Mouse (Mus musculus): ENCODE measurements around the gene Cyp1b1. TPM values are rescaled to one million over a fixed set of nuclear protein-coding genes. Genes with fewer than 3 reads are reported as not detected.

The Cyp1b1 gene
- 7.5 and 8.4 TPM in 2 replicates for polyA plus RNA-seq (2011; ENCODE audit: insufficient read depth, insufficient read length, low read depth, missing spikeins)

GRCm38 (mm10) chr17:79714931-79715637 lies at the start of gene Cyp1b1:
Cyp1b1 (minus strand) TSS chr17:79715061.
- Histone ChIP-seq H3K4me1 (ENCODE audit: control insufficient read depth, insufficient read depth, low read length) (no peaks in the 10 kb centered on the region), H3K36me3 (ENCODE audit: control insufficient read depth, insufficient read depth, low read length, poor library complexity, severe bottlenecking) (no peaks in the 10 kb centered on the region), H3K9me3 (replicated peaks; ENCODE audit: control insufficient read depth, insufficient read depth, low read length, poor library complexity, severe bottlenecking) (no peaks in the 10 kb centered on the region), H3K27me3 (ENCODE audit: control insufficient read depth, insufficient read depth, low read length, poor library complexity, severe bottlenecking) (peaks cover 14% of the 10 kb centered on the region), H3K4me3 (ENCODE audit: low read depth, low read length) (peak within 1 kb of the TSS; percentile 35), H3K27ac (ENCODE audit: insufficient read depth, low read length) (no peak within 1 kb of the TSS), H3K9ac (ENCODE audit: low read depth, poor library complexity, severe bottlenecking) (no peak within 1 kb of the TSS)
- TF ChIP-seq POLR2A (IDR thresholded peaks at IDR 0.05; ENCODE audit: insufficient read depth, low read length) = no peak
- TF ChIP-seq EP300 (IDR thresholded peaks at IDR 0.05; ENCODE audit: insufficient read depth, low read depth, low read length) = no peak
- TF ChIP-seq CTCF (IDR thresholded peaks at IDR 0.05; ENCODE audit: low read depth, low read length) = no peak

DNA sequence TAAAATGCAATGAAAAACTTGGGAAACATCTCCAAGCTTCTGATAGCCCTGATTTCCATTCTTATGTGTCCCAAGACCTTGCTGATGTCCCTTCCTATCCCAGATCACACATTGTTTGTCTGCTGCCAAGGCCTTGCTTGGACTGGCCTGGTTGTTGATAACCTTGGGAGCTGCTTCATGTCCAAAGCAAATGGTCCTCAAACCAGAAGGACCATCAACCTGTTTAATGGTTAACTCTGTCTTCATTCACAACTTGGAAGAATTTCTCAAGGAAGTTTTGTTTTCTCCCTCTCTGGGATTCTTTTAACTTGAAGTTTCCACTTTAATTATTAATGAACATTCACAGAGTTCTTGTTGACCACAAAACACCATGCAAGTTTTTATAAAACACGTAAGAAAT lies 47.0 kb upstream of the Cyp1b1 start:
- TF ChIP-seq POLR2A (IDR thresholded peaks at IDR 0.05; ENCODE audit: insufficient read depth, low read length) = no peak
- TF ChIP-seq EP300 (IDR thresholded peaks at IDR 0.05; ENCODE audit: insufficient read depth, low read depth, low read length) = no peak
- no peak for TF ChIP-seq CTCF (IDR thresholded peaks at IDR 0.05; ENCODE audit: low read depth, low read length)
- Histone ChIP-seq H3K9me3 (replicated peaks; ENCODE audit: control insufficient read depth, insufficient read depth, low read length, poor library complexity, severe bottlenecking) (no peaks in the 10 kb centered on the region), H3K36me3 (ENCODE audit: control insufficient read depth, insufficient read depth, low read length, poor library complexity, severe bottlenecking) (no peaks in the 10 kb centered on the region), H3K4me3 (ENCODE audit: low read depth, low read length) (no peak overlapping the region), H3K27me3 (ENCODE audit: control insufficient read depth, insufficient read depth, low read length, poor library complexity, severe bottlenecking) (peaks cover 2% of the 10 kb centered on the region; the same call in 1 of the 2 replicates), H3K27ac (ENCODE audit: insufficient read depth, low read length) (no peak overlapping the region), H3K9ac (ENCODE audit: low read depth, poor library complexity, severe bottlenecking) (no peak overlapping the region), H3K4me1 (ENCODE audit: control insufficient read depth, insufficient read depth, low read length) (no peaks in the 10 kb centered on the region)

- no peak for TF ChIP-seq EP300 (IDR thresholded peaks at IDR 0.05; ENCODE audit: insufficient read depth, low read depth, low read length)
- TF ChIP-seq CTCF (IDR thresholded peaks at IDR 0.05; ENCODE audit: low read depth, low read length) = no peak
- no peak for TF ChIP-seq POLR2A (IDR thresholded peaks at IDR 0.05; ENCODE audit: insufficient read depth, low read length)
- Histone ChIP-seq H3K36me3 (ENCODE audit: control insufficient read depth, insufficient read depth, low read length, poor library complexity, severe bottlenecking) (no peaks in the 10 kb centered on the region), H3K9me3 (replicated peaks; ENCODE audit: control insufficient read depth, insufficient read depth, low read length, poor library complexity, severe bottlenecking) (no peaks in the 10 kb centered on the region; the same call in 1 of the 2 replicates), H3K27ac (ENCODE audit: insufficient read depth, low read length) (no peak overlapping the region), H3K4me1 (ENCODE audit: control insufficient read depth, insufficient read depth, low read length) (no peaks in the 10 kb centered on the region), H3K9ac (ENCODE audit: low read depth, poor library complexity, severe bottlenecking) (no peak overlapping the region), H3K4me3 (ENCODE audit: low read depth, low read length) (no peak overlapping the region), H3K27me3 (ENCODE audit: control insufficient read depth, insufficient read depth, low read length, poor library complexity, severe bottlenecking) (no peaks in the 10 kb centered on the region)
Measured at GRCm38 (mm10) chr17:79753831-79754230, 39.0 kb upstream of the Cyp1b1 start.

DNA sequence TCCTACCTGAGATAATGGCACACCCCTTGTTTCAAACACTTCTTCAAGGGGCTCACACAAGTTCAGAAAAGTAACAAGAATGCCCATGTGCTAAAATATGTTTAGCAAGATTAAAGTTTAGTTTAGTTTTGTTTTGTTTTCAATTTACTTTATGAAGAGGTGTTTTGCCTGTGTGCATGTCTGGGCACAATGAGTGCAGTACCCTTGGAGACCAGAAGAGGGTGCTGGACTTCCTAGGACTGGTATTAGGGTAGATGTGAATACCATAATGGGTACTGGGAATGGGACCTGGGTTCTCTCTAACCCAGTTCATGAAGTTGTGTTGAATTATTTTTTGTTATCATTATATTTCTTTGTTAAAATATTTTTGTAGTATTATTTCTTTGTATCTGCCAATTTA lies 38.0 kb upstream of the Cyp1b1 start:
- H3K27me3 ChIP-seq (ENCODE audit: control insufficient read depth, insufficient read depth, low read length, poor library complexity, severe bottlenecking) = no peaks in the 10 kb centered on the region
- no peaks in the 10 kb centered on the region for H3K4me1 ChIP-seq (ENCODE audit: control insufficient read depth, insufficient read depth, low read length)
- no peaks in the 10 kb centered on the region; the same call in 1 of the 2 replicates for H3K9me3 ChIP-seq (replicated peaks; ENCODE audit: control insufficient read depth, insufficient read depth, low read length, poor library complexity, severe bottlenecking)
- H3K4me3 ChIP-seq (ENCODE audit: low read depth, low read length) = no peak overlapping the region
- TF ChIP-seq POLR2A (IDR thresholded peaks at IDR 0.05; ENCODE audit: insufficient read depth, low read length) = no peak
- TF ChIP-seq CTCF (IDR thresholded peaks at IDR 0.05; ENCODE audit: low read depth, low read length) = peak; percentile 11
- H3K27ac ChIP-seq (ENCODE audit: insufficient read depth, low read length) = no peak overlapping the region
- H3K9ac ChIP-seq (ENCODE audit: low read depth, poor library complexity, severe bottlenecking) = no peak overlapping the region
- H3K36me3 ChIP-seq (ENCODE audit: control insufficient read depth, insufficient read depth, low read length, poor library complexity, severe bottlenecking) = no peaks in the 10 kb centered on the region

GRCm38 (mm10) chr17:79751661-79752191 lies 36.9 kb upstream of the Cyp1b1 start:
- Histone ChIP-seq H3K4me1 (ENCODE audit: control insufficient read depth, insufficient read depth, low read length) (peaks cover 3% of the 10 kb centered on the region), H3K9ac (ENCODE audit: low read depth, poor library complexity, severe bottlenecking) (no peak overlapping the region), H3K36me3 (ENCODE audit: control insufficient read depth, insufficient read depth, low read length, poor library complexity, severe bottlenecking) (no peaks in the 10 kb centered on the region), H3K27ac (ENCODE audit: insufficient read depth, low read length) (no peak overlapping the region), H3K27me3 (ENCODE audit: control insufficient read depth, insufficient read depth, low read length, poor library complexity, severe bottlenecking) (no peaks in the 10 kb centered on the region), H3K4me3 (ENCODE audit: low read depth, low read length) (no peak overlapping the region), H3K9me3 (replicated peaks; ENCODE audit: control insufficient read depth, insufficient read depth, low read length, poor library complexity, severe bottlenecking) (no peaks in the 10 kb centered on the region; the same call in 1 of the 2 replicates)
- TF ChIP-seq CTCF (IDR thresholded peaks at IDR 0.05; ENCODE audit: low read depth, low read length) = no peak
- no peak for TF ChIP-seq EP300 (IDR thresholded peaks at IDR 0.05; ENCODE audit: insufficient read depth, low read depth, low read length)
- no peak for TF ChIP-seq POLR2A (IDR thresholded peaks at IDR 0.05; ENCODE audit: insufficient read depth, low read length)

- TF ChIP-seq CTCF (IDR thresholded peaks at IDR 0.05; ENCODE audit: low read depth, low read length) (no peak), POLR2A (IDR thresholded peaks at IDR 0.05; ENCODE audit: insufficient read depth, low read length) (no peak), EP300 (IDR thresholded peaks at IDR 0.05; ENCODE audit: insufficient read depth, low read depth, low read length) (no peak)
- Histone ChIP-seq H3K4me3 (ENCODE audit: low read depth, low read length) (no peak overlapping the region), H3K36me3 (ENCODE audit: control insufficient read depth, insufficient read depth, low read length, poor library complexity, severe bottlenecking) (no peaks in the 10 kb centered on the region), H3K27me3 (ENCODE audit: control insufficient read depth, insufficient read depth, low read length, poor library complexity, severe bottlenecking) (no peaks in the 10 kb centered on the region), H3K27ac (ENCODE audit: insufficient read depth, low read length) (no peak overlapping the region), H3K9ac (ENCODE audit: low read depth, poor library complexity, severe bottlenecking) (no peak overlapping the region), H3K9me3 (replicated peaks; ENCODE audit: control insufficient read depth, insufficient read depth, low read length, poor library complexity, severe bottlenecking) (no peaks in the 10 kb centered on the region; the same call in 1 of the 2 replicates), H3K4me1 (ENCODE audit: control insufficient read depth, insufficient read depth, low read length) (peaks cover 3% of the 10 kb centered on the region)
Measured at GRCm38 (mm10) chr17:79749647-79750046, 34.8 kb upstream of the Cyp1b1 start.
